Mouse (Mus musculus) ES-E14 (cell line): ENCODE measurements at regions not wholly inside any gene's neighbourhood (a gene's known extent, or its start where the extent isn't known, plus 50 kb on each side); places are given as distances from the start of the nearest gene placed in this dataset.

Experiments
- HCFC1 ChIP-seq: IDR thresholded peaks from 2 replicates; pipeline ENCODE4 v1.6.1; 2012; ENCODE audit warnings: low read length, inconsistent platforms, borderline replicate concordance; ENCODE audit not compliant: insufficient read depth
- ZC3H11A ChIP-seq: IDR thresholded peaks from 2 replicates; pipeline ENCODE4 v1.6.1; 2012; ENCODE audit warnings: low read depth, mild to moderate bottlenecking, inconsistent platforms, low read length, borderline replicate concordance
- ZNF384 ChIP-seq: IDR thresholded peaks from 2 replicates; pipeline ENCODE4 v1.6.1; 2012; ENCODE audit warnings: low read depth, low read length, inconsistent platforms

GRCm38 (mm10) chr13:117409940-117410339, 189.1 kb upstream of the Gm17509 start:
- TF ChIP-seq HCFC1 (no peak), ZC3H11A (no peak), ZNF384 (no peak)
